Mouse (Mus musculus) erythroblast, embryonic 14.5 days (primary cell): ENCODE results near the gene Vps13d. TPM values are rescaled to one million over a fixed set of nuclear protein-coding genes. Genes with fewer than 3 reads are reported as not detected.

Source experiments
- H3K27me3 ChIP-seq: 2 replicates; pipeline ENCODE4 v1.6.1; 2012; ENCODE audit warnings: inconsistent platforms; ENCODE audit not compliant: control insufficient read depth
- H3K36me3 ChIP-seq: 2 replicates; pipeline ENCODE4 v1.6.1; 2012; ENCODE audit warnings: mild to moderate bottlenecking, inconsistent platforms; ENCODE audit not compliant: control insufficient read depth
- H3K4me1 ChIP-seq: 2 replicates; pipeline ENCODE4 v1.6.1; 2012; ENCODE audit warnings: inconsistent platforms; ENCODE audit not compliant: control insufficient read depth
- H3K4me3 ChIP-seq: replicated peaks from 2 replicates; pipeline ENCODE3; 2012; ENCODE audit warnings: moderate library complexity, mild to moderate bottlenecking, inconsistent platforms
- H3K9me3 ChIP-seq: 2 replicates; pipeline ENCODE4 v1.6.1; 2012; ENCODE audit warnings: low read length, inconsistent platforms, mixed read lengths; ENCODE audit not compliant: control insufficient read depth
- GATA1 ChIP-seq: IDR thresholded peaks from 2 replicates; pipeline ENCODE4 v1.6.1; 2012; ENCODE audit warnings: low read length, inconsistent platforms, mixed read lengths
- TAL1 ChIP-seq: IDR thresholded peaks from 3 replicates; pipeline ENCODE4 v1.6.1; 2012; ENCODE audit warnings: low read length, inconsistent platforms, mixed read lengths
- polyA plus RNA-seq: library from polyadenylated mRNA; stranded (reverse); fragments of >175 nt; gene quantifications from 2 replicates; pipeline ENCODE4 v1.2.3, GENCODE M21; 2012

The Vps13d gene
- polyA plus RNA-seq, 1 experiment: 0.69 TPM

DNA sequence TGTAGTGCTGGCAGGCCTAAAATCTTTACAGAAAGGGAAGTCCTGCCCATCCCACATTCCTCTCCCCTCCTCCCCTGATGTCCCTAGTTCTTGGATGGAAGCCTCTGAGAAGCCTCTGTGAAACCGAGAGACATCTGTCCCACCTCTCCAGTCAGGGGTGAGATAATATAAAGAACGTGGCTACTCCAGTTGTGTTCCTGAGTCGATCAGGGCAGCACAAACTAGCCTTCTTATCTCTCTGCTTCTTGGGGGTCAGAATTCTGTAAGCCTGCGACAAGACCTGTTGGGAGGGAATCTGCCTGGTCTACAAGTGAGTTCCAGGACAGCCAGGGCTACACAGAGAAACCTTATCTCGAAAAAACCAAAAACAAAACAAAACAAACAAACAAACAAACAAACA is 251.5 kb downstream of the Vps13d start:
- Histone ChIP-seq H3K27me3 (no peaks in the 10 kb centered on the region), H3K9me3 (no peaks in the 10 kb centered on the region), H3K4me1 (peaks cover 35% of the 10 kb centered on the region), H3K4me3 (no peak overlapping the region), H3K36me3 (no peaks in the 10 kb centered on the region)
- TF ChIP-seq GATA1 (no peak), TAL1 (no peak)

DNA sequence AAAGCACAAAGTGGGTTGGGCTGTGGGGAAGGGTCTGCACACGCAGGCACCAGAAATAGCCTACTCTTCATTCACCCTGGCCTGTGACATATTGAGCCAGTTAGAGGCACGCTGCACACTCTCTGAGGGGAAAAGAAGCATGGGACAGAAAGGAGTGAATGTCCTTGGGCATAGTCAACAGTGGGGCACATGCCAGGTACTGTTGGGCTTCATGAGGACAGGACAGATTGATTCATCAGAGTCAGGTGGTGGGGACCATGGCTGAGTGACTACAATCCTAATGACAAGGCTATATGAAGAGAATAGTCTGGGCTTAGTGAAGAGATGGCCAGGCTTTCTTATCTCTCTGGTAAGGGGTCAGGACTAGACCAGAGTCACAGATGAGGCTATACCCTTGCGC is 252.4 kb downstream of the Vps13d start:
- Histone ChIP-seq H3K27me3 (no peaks in the 10 kb centered on the region; the same call in 1 of the 2 replicates), H3K9me3 (no peaks in the 10 kb centered on the region), H3K36me3 (no peaks in the 10 kb centered on the region), H3K4me3 (no peak overlapping the region), H3K4me1 (peaks cover 26% of the 10 kb centered on the region)
- TF ChIP-seq TAL1: no peak
- TF ChIP-seq GATA1: no peak

GRCm38 (mm10) chr4:144940796-144941462 is 253.9 kb downstream of the Vps13d start:
- H3K36me3 ChIP-seq: no peaks in the 10 kb centered on the region
- TF ChIP-seq TAL1: no peak
- no peak overlapping the region for H3K4me3 ChIP-seq
- H3K27me3 ChIP-seq: peaks cover 4% of the 10 kb centered on the region; the same call in 1 of the 2 replicates
- peaks cover 21% of the 10 kb centered on the region for H3K4me1 ChIP-seq
- H3K9me3 ChIP-seq: no peaks in the 10 kb centered on the region

GRCm38 (mm10) chr4:144939847-144940411 is 254.9 kb downstream of the Vps13d start:
- Histone ChIP-seq H3K4me3 (no peak overlapping the region), H3K27me3 (peaks cover 4% of the 10 kb centered on the region; the same call in 1 of the 2 replicates), H3K4me1 (peaks cover 23% of the 10 kb centered on the region), H3K9me3 (no peaks in the 10 kb centered on the region), H3K36me3 (no peaks in the 10 kb centered on the region)
- TF ChIP-seq GATA1 (no peak), TAL1 (no peak)

GRCm38 (mm10) chr4:144936563-144937154 is 258.1 kb downstream of the Vps13d start:
- Histone ChIP-seq H3K36me3 (no peaks in the 10 kb centered on the region), H3K4me3 (no peak overlapping the region), H3K9me3 (no peaks in the 10 kb centered on the region), H3K4me1 (peaks cover 10% of the 10 kb centered on the region), H3K27me3 (peaks cover 4% of the 10 kb centered on the region)
- TF ChIP-seq TAL1: no peak
- TF ChIP-seq GATA1: no peak

DNA sequence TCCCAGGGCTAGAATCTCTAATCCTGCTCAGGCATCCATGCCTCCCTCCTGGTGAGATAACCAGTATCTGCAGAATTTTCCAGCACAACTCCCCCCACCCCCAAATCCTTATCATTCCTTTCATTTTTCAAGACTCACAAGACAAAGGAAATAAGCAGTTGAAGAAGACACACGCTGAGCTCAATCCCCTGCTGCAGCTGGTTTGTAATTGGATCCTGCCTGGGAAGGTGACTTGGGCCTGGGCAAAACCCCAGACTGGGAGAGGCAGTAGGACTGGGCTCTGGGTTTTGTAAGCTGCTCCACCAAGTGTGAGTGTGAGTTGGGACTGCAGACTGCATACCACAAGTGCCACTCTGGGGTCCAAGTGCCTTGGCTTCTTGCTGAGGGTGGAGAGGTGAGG is 260.3 kb downstream of the Vps13d start:
- TF ChIP-seq GATA1 (no peak), TAL1 (no peak)
- Histone ChIP-seq H3K27me3 (peaks cover 12% of the 10 kb centered on the region), H3K36me3 (no peaks in the 10 kb centered on the region), H3K4me3 (no peak overlapping the region), H3K9me3 (no peaks in the 10 kb centered on the region), H3K4me1 (peaks cover 10% of the 10 kb centered on the region)

DNA sequence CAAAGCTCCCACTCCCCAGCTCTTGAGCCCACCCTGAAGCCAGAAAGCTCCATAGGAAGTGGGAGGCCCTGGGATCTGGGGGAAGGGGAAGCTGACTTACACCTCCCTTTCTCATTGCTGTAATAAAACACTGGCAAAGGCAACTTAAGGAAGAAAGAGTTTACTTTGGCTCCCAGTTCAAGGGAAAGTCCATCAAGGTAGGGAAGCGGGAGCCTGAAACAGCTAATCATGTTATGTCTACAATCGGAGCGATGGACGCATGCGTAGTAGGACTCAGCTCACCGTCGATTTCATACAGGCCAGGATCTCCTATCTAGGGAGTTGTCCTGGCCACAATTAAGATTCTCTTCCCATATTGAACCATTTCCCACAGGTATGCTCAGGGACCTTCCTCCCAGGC is 263.6 kb downstream of the Vps13d start:
- Histone ChIP-seq H3K9me3 (no peaks in the 10 kb centered on the region), H3K27me3 (peaks cover 7% of the 10 kb centered on the region), H3K36me3 (peaks cover 13% of the 10 kb centered on the region), H3K4me3 (no peak overlapping the region), H3K4me1 (peaks cover 10% of the 10 kb centered on the region)
- TF ChIP-seq GATA1: no peak
- TF ChIP-seq TAL1: no peak

DNA sequence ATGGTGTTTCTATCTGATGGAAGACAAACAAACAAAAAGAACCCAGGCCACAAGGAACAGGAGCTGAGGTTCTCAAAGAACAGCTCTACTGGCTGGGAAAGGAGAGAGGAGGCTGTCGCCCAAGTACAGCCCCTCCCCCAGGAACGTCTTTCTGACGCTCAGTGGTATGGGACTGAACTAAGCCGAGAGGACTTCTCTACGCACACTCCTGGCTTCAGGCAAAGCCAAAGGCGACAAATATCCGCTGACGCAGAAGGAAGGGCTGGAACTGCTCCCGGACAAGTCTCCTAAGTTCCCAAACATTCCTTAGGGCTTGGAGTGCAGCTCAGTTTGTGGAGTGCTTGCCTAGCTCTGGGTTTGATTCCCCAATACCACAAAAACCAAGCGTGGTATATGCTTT is 264.4 kb downstream of the Vps13d start:
- TF ChIP-seq TAL1: no peak
- TF ChIP-seq GATA1: no peak

DNA sequence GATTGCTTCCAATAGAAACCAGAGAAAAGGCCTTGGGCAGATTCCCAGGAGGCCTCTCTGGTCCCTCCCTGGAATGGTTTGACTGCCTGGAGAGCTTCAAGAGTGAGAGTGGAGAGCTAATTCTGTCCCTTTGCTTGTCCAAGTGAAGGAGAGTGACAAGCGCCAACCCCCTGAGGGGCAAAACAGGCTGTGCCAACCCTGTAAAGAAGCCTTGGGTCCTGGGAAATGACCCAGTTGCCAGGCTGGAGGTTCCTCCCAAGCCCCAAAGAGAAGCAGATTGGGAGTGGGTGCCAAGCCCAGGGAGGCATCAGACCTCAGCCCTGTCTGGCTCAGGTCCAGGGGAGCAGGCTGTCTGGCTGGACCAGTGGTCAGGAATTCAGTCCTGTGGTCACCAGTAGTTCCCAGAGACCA is 265.0 kb downstream of the Vps13d start:
- TF ChIP-seq GATA1: no peak
- no peak for TF ChIP-seq TAL1
- H3K4me3 ChIP-seq: no peak overlapping the region

More for the DNA sequence above, 264.4 kb downstream of the Vps13d start:
- Histone ChIP-seq H3K27me3 (peaks cover 7% of the 10 kb centered on the region), H3K4me3 (no peak overlapping the region), H3K4me1 (peaks cover 13% of the 10 kb centered on the region), H3K36me3 (peaks cover 13% of the 10 kb centered on the region), H3K9me3 (no peaks in the 10 kb centered on the region)

More for the DNA sequence above, 265.0 kb downstream of the Vps13d start:
- Histone ChIP-seq H3K4me1 (peaks cover 11% of the 10 kb centered on the region), H3K9me3 (no peaks in the 10 kb centered on the region), H3K36me3 (peaks cover 13% of the 10 kb centered on the region), H3K27me3 (peaks cover 7% of the 10 kb centered on the region)
